Mouse (Mus musculus): ENCODE data around the gene Nlrc4. TPM values are rescaled to one million over a fixed set of nuclear protein-coding genes. Genes with fewer than 3 reads are reported as not detected.

The Nlrc4 gene
- total and polyA plus RNA-seq, 3 experiments = 0.12 to 0.39 (median 0.27) TPM

GRCm38 (mm10) chr17:74420656-74421055 lies 38.3 kb downstream of the Nlrc4 start:
- intact Hi-C loops (cut with DNase I) = no loop called here
- no peaks in the 10 kb centered on the region for H3K27me3 ChIP-seq (ENCODE audit: control insufficient read depth, insufficient read depth, low read length)
- H3K27ac ChIP-seq = no peak overlapping the region
- H3K79me2 ChIP-seq (replicated peaks; ENCODE audit: control insufficient read depth, insufficient read depth, low read length) = no peaks in the 10 kb centered on the region
- no peak overlapping the region for H3K9ac ChIP-seq (ENCODE audit: low read depth, low read length)
- H3K36me3 ChIP-seq (ENCODE audit: control insufficient read depth, insufficient read depth, low read length) = no peaks in the 10 kb centered on the region
- TF ChIP-seq POLR2A (IDR thresholded peaks at IDR 0.05; ENCODE audit: insufficient read depth, low read depth, low read length) (no peak), CTCF (IDR thresholded peaks at IDR 0.05) (no peak), EP300 (IDR thresholded peaks at IDR 0.05; ENCODE audit: insufficient read depth, low read depth, low read length) (no peak)
- WGBS = 86% methylated on average over 2 of the region's 2 CpGs
- no peak for DNase-seq
- no peaks in the 10 kb centered on the region for H3K4me1 ChIP-seq (ENCODE audit: control insufficient read depth, insufficient read depth, low read length)
- H3K4me3 ChIP-seq = no peak overlapping the region

GRCm38 (mm10) chr17:74418171-74418570 lies 40.8 kb downstream of the Nlrc4 start:
- Histone ChIP-seq H3K9ac (ENCODE audit: low read depth, low read length) (no peak overlapping the region), H3K36me3 (ENCODE audit: control insufficient read depth, insufficient read depth, low read length) (no peaks in the 10 kb centered on the region), H3K79me2 (replicated peaks; ENCODE audit: control insufficient read depth, insufficient read depth, low read length) (no peaks in the 10 kb centered on the region), H3K27me3 (ENCODE audit: control insufficient read depth, insufficient read depth, low read length) (no peaks in the 10 kb centered on the region), H3K4me1 (ENCODE audit: control insufficient read depth, insufficient read depth, low read length) (no peaks in the 10 kb centered on the region), H3K27ac (no peak overlapping the region), H3K4me3 (no peak overlapping the region)
- no peak for DNase-seq
- 84% methylated on average over 4 of the region's 4 CpGs for WGBS
- TF ChIP-seq CTCF (IDR thresholded peaks at IDR 0.05) (no peak), POLR2A (IDR thresholded peaks at IDR 0.05; ENCODE audit: insufficient read depth, low read depth, low read length) (no peak), EP300 (IDR thresholded peaks at IDR 0.05; ENCODE audit: insufficient read depth, low read depth, low read length) (no peak)
- intact Hi-C loops (cut with DNase I) = no loop called here

DNA sequence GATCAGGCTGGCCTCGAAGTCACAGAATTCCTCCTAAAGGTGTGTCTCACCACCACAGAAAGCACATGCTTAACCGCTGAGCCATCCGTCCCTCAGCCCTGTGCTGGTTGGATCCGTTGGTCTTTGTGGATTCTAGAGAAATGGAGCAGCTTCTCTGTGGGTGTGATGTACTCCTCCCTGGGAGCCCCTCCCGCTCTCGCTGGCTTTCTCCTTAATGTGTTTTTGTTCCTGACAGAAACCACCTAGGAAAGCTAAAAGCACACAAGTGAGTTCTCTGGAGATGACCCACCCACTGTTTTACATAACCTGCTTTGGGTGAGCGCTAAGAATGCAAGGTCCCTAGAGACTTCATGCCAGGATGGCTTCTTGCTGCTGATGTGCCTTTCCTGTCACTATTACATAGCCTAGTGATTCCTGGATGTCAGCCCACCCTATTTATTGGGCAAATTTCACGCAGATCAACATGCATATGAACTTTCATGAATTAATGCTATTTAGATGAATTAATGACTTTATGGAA lies 42.0 kb downstream of the Nlrc4 start:
- DNase-seq = no peak
- no peak for TF ChIP-seq CTCF (IDR thresholded peaks at IDR 0.05)
- TF ChIP-seq EP300 (IDR thresholded peaks at IDR 0.05; ENCODE audit: insufficient read depth, low read depth, low read length) = no peak
- TF ChIP-seq POLR2A (IDR thresholded peaks at IDR 0.05; ENCODE audit: insufficient read depth, low read depth, low read length) = no peak
- H3K79me2 ChIP-seq (replicated peaks; ENCODE audit: control insufficient read depth, insufficient read depth, low read length) = no peaks in the 10 kb centered on the region
- no peak overlapping the region for H3K9ac ChIP-seq (ENCODE audit: low read depth, low read length)
- no peaks in the 10 kb centered on the region for H3K27me3 ChIP-seq (ENCODE audit: control insufficient read depth, insufficient read depth, low read length)
- no peaks in the 10 kb centered on the region; the same call in 1 of the 2 replicates for H3K36me3 ChIP-seq (ENCODE audit: control insufficient read depth, insufficient read depth, low read length)
- H3K4me3 ChIP-seq = no peak overlapping the region
- intact Hi-C loops (cut with DNase I) = no loop called here
- 90% methylated on average over 8 of the region's 8 CpGs for WGBS
- no peaks in the 10 kb centered on the region for H3K4me1 ChIP-seq (ENCODE audit: control insufficient read depth, insufficient read depth, low read length)
- no peak overlapping the region for H3K27ac ChIP-seq

GRCm38 (mm10) chr17:74414671-74415070 lies 44.3 kb downstream of the Nlrc4 start:
- no peak overlapping the region for H3K4me3 ChIP-seq
- no peak for DNase-seq
- no peak overlapping the region for H3K27ac ChIP-seq
- WGBS = 68% methylated on average over 1 of the region's 1 CpGs
- no peaks in the 10 kb centered on the region for H3K79me2 ChIP-seq (replicated peaks; ENCODE audit: control insufficient read depth, insufficient read depth, low read length)
- no peaks in the 10 kb centered on the region; the same call in 1 of the 2 replicates for H3K36me3 ChIP-seq (ENCODE audit: control insufficient read depth, insufficient read depth, low read length)
- TF ChIP-seq CTCF (IDR thresholded peaks at IDR 0.05) (no peak), EP300 (IDR thresholded peaks at IDR 0.05; ENCODE audit: insufficient read depth, low read depth, low read length) (no peak), POLR2A (IDR thresholded peaks at IDR 0.05; ENCODE audit: insufficient read depth, low read depth, low read length) (no peak)
- no peak overlapping the region for H3K9ac ChIP-seq (ENCODE audit: low read depth, low read length)
- H3K4me1 ChIP-seq (ENCODE audit: control insufficient read depth, insufficient read depth, low read length) = no peaks in the 10 kb centered on the region
- intact Hi-C loops (cut with DNase I) = no loop called here
- H3K27me3 ChIP-seq (ENCODE audit: control insufficient read depth, insufficient read depth, low read length) = no peaks in the 10 kb centered on the region

DNA sequence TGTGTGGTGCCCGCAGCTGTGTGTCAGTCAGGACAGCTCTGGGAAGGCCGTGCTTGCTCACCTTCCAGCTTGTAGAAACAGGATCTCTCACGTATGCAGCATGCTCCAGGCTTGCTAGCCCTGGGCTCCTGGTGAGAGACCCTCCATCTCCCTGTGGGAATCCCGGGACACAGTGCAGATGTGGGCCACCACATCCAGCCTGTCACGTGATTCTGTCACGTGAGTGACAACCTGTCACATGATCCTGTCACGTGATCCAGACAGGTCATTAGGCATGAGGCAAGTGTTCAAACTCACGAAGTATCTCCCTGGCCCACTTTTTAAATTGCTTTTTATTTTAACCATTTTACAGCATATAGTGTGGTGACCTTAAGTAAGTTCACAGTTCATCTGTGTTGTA lies 45.6 kb downstream of the Nlrc4 start:
- Histone ChIP-seq H3K36me3 (ENCODE audit: control insufficient read depth, insufficient read depth, low read length) (no peaks in the 10 kb centered on the region; the same call in 1 of the 2 replicates), H3K27me3 (ENCODE audit: control insufficient read depth, insufficient read depth, low read length) (no peaks in the 10 kb centered on the region)
- WGBS = 87% methylated on average over 8 of the region's 8 CpGs

GRCm38 (mm10) chr17:74409722-74410121 lies 49.2 kb downstream of the Nlrc4 start:
- intact Hi-C loops (cut with DNase I) = no loop called here
- TF ChIP-seq CTCF (IDR thresholded peaks at IDR 0.05) (peak; percentile 51), POLR2A (IDR thresholded peaks at IDR 0.05; ENCODE audit: insufficient read depth, low read depth, low read length) (no peak), EP300 (IDR thresholded peaks at IDR 0.05; ENCODE audit: insufficient read depth, low read depth, low read length) (no peak)
- WGBS = 43% methylated on average over 4 of the region's 4 CpGs
- H3K27me3 ChIP-seq (ENCODE audit: control insufficient read depth, insufficient read depth, low read length) = no peaks in the 10 kb centered on the region
- H3K4me3 ChIP-seq = no peak overlapping the region
- H3K9ac ChIP-seq (ENCODE audit: low read depth, low read length) = no peak overlapping the region
- DNase-seq = no peak
- no peaks in the 10 kb centered on the region for H3K79me2 ChIP-seq (replicated peaks; ENCODE audit: control insufficient read depth, insufficient read depth, low read length)
- H3K27ac ChIP-seq = no peak overlapping the region
- no peaks in the 10 kb centered on the region for H3K4me1 ChIP-seq (ENCODE audit: control insufficient read depth, insufficient read depth, low read length)
- no peaks in the 10 kb centered on the region; the same call in 1 of the 2 replicates for H3K36me3 ChIP-seq (ENCODE audit: control insufficient read depth, insufficient read depth, low read length)

More for the DNA sequence above, 45.6 kb downstream of the Nlrc4 start:
- H3K27ac ChIP-seq = no peak overlapping the region
- DNase-seq = no peak
- intact Hi-C loops (cut with DNase I) = no loop called here
- H3K4me1 ChIP-seq (ENCODE audit: control insufficient read depth, insufficient read depth, low read length) = no peaks in the 10 kb centered on the region
- TF ChIP-seq CTCF (IDR thresholded peaks at IDR 0.05) = no peak
- no peak for TF ChIP-seq POLR2A (IDR thresholded peaks at IDR 0.05; ENCODE audit: insufficient read depth, low read depth, low read length)
- no peak for TF ChIP-seq EP300 (IDR thresholded peaks at IDR 0.05; ENCODE audit: insufficient read depth, low read depth, low read length)
- H3K4me3 ChIP-seq = no peak overlapping the region
- H3K79me2 ChIP-seq (replicated peaks; ENCODE audit: control insufficient read depth, insufficient read depth, low read length) = no peaks in the 10 kb centered on the region
- no peak overlapping the region for H3K9ac ChIP-seq (ENCODE audit: low read depth, low read length)

Data from heart, adult 2 months (tissue).